Mouse (Mus musculus) liver, embryonic 14.5 days (tissue): Measurements from ENCODE around the gene Msmb. TPM values are rescaled to one million over a fixed set of nuclear protein-coding genes. Genes with fewer than 3 reads are reported as not detected.

Source experiments
- ATAC-seq: fragments of 200-750 bp; cut with Nextera tagmentation; 2 replicates; pipeline ENCODE4 v1.8.0; 2017; ENCODE audit warnings: moderate number of reproducible peaks, mild to moderate bottlenecking, moderate library complexity; ENCODE audit not compliant: insufficient read depth
- DNase-seq, 3 experiments: peaks; one replicate each; pipeline ENCODE4 v3.0.0-alpha.2; 2012 to 2013; ENCODE audit warnings: low read depth in 3 of 3, low spot score in 3 of 3
- H3K27ac ChIP-seq: fragments of 300-500 bp; sonication (generic); 2 replicates; pipeline ENCODE4 v1.5.1; 2014; ENCODE audit warnings: moderate library complexity, mild to moderate bottlenecking, control low read depth, inconsistent platforms
- H3K27me3 ChIP-seq: fragments of 300-500 bp; sonication (generic); 2 replicates; pipeline ENCODE4 v1.6.1; 2014; ENCODE audit warnings: mild to moderate bottlenecking, low read length, moderate library complexity; ENCODE audit not compliant: control insufficient read depth, insufficient read depth
- H3K36me3 ChIP-seq: fragments of 300-500 bp; sonication (generic); replicated peaks from 2 replicates; pipeline ENCODE4 v1.6.1; 2014; ENCODE audit warnings: low read depth; ENCODE audit not compliant: control insufficient read depth, insufficient read depth
- H3K4me1 ChIP-seq, 2 experiments: fragments of 200-500 bp in 1 of 2; fragments of 300-500 bp in 1 of 2; sonication (generic) in 1 of 2; replicated peaks; 2 replicates each; pipeline ENCODE4 v1.6.1; 2012 to 2014; ENCODE audit warnings: antibody characterized with exemption in 1 of 2, inconsistent platforms in 1 of 2, low read length in 1 of 2; ENCODE audit not compliant: control insufficient read depth in 2 of 2, insufficient read depth in 2 of 2
- H3K4me2 ChIP-seq: fragments of 300-500 bp; sonication (generic); 2 replicates; pipeline ENCODE4 v1.6.1; 2014; ENCODE audit warnings: low read depth, mild to moderate bottlenecking, control low read depth, moderate library complexity
- H3K4me3 ChIP-seq, 2 experiments: fragments of 200-500 bp in 1 of 2; fragments of 300-500 bp in 1 of 2; sonication (generic) in 1 of 2; 2 replicates each; pipeline ENCODE4 v1.5.1; 2012 to 2014; ENCODE audit warnings: low read depth in 2 of 2, low read length in 2 of 2, mild to moderate bottlenecking in 2 of 2, control low read depth in 1 of 2, inconsistent platforms in 1 of 2, moderate library complexity in 1 of 2; ENCODE audit not compliant: insufficient read depth in 1 of 2
- H3K9ac ChIP-seq: fragments of 300-500 bp; sonication (generic); replicated peaks from 2 replicates; pipeline ENCODE4 v1.6.1; 2014; ENCODE audit warnings: mild to moderate bottlenecking, control low read depth, moderate library complexity
- H3K9me3 ChIP-seq: fragments of 300-500 bp; sonication (generic); 2 replicates; pipeline ENCODE4 v1.6.1; 2016; ENCODE audit warnings: low read length, mixed read lengths; ENCODE audit not compliant: control insufficient read depth
- CTCF ChIP-seq: IDR thresholded peaks from 2 replicates; pipeline ENCODE4 v1.5.1; 2016; ENCODE audit warnings: antibody characterized with exemption, low read depth, control low read depth
- EP300 ChIP-seq: IDR thresholded peaks from 2 replicates; pipeline ENCODE4 v1.6.1; 2016; ENCODE audit warnings: antibody characterized with exemption, low read depth
- WGBS: fragments of 180-500 bp; shearing (Covaris S2); extraction: QIAGEN DNeasy Blood & Tissue Kit; methylation state at CpG from one replicate; pipeline ENCODE4 v1.1.7; 2014; ENCODE audit not compliant: insufficient replicate concordance; 5-methylcytosine and 5-hydroxymethylcytosine counted together
- polyA plus RNA-seq, 2 experiments: library from polyadenylated mRNA; depleted of rRNA in 1 of 2; stranded (reverse) in 1 of 2; unstranded in 1 of 2; fragments of >200 nt; fragmentation: Nextera tagmentation in 1 of 2; extraction: Ambion mirVana in 1 of 2; gene quantifications; 2 replicates each; pipeline versions ENCODE4 v1.2.1 to v1.2.3; 2012 to 2014

Msmb gene
- polyA plus RNA-seq, 2 experiments: 0.19 to 0.33 TPM

DNA sequence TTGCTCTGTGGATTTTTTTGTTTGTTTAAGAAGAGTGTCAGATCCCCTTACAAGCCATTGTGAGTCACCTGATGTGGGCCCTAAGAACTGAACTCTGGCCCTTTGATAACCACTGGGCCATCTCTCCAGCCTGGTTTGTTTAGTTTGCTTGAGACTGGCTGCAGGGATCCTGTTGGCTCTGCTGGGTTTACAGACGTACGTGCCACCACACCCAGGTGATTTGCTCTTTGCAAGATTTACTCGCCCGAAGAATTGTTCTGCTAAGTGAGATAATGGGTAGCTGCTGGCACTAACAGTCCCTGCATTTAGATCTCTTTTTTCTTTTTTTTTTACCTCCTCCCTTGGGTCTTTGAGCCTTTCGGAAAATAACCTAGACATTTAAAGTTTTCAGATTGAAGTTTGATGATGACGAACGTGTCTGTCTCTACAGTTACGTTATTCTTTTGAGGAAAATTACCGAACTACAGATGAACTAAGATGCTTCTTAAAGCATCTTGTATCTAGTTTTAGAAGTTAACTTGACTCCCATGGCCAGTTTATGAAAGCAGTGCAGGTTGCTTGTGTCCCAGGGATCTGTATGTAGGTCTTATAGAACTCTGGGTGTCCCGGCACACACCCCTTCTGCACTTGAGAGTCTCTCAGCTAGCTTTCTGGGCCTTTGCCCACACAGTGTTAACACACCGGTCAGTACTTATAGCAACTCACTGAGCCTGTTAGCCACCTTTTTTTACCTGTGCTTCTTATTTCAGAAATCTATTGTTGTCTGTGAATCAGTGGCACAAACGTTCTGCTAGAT, 19.5 kb downstream of the Msmb start:
- peaks cover 3% of the 10 kb centered on the region; the same call in 1 of the 2 replicates for H3K36me3 ChIP-seq
- H3K4me1 ChIP-seq: peaks cover 49 to 50% of the 10 kb centered on the region in 2 experiments
- peak overlapping the region; percentile 98 for H3K9ac ChIP-seq
- DNase-seq: peak; percentile 63 to 72 (median 66)
- TF ChIP-seq CTCF: no peak
- peak; percentile 67 for TF ChIP-seq EP300
- WGBS: 45% methylated on average over 12 of the region's 12 CpGs
- H3K4me3 ChIP-seq: peak overlapping the region; percentile 91 to 93
- H3K9me3 ChIP-seq: no peaks in the 10 kb centered on the region
- H3K27ac ChIP-seq: peak overlapping the region; percentile 92
- peak; percentile 12; the same call in 1 of the 2 replicates for ATAC-seq
- H3K27me3 ChIP-seq: no peaks in the 10 kb centered on the region
- H3K4me2 ChIP-seq: peak overlapping the region; percentile 74

GRCm38 (mm10) chr14:32162231-32162630, 20.4 kb downstream of the Msmb start:
- ATAC-seq: no peak
- peak overlapping the region in 1 of 2 experiments; percentile 21; a peak in 2 of 4 replicates for H3K4me3 ChIP-seq
- H3K4me1 ChIP-seq: peaks cover 57 to 58% of the 10 kb centered on the region in 2 experiments
- peak overlapping the region; percentile 92 for H3K27ac ChIP-seq
- WGBS: 80% methylated on average over 5 of the region's 5 CpGs
- peaks cover 5% of the 10 kb centered on the region for H3K36me3 ChIP-seq
- peak overlapping the region; percentile 74 for H3K4me2 ChIP-seq
- no peaks in the 10 kb centered on the region for H3K9me3 ChIP-seq
- TF ChIP-seq EP300: no peak
- TF ChIP-seq CTCF: no peak
- no peaks in the 10 kb centered on the region for H3K27me3 ChIP-seq
- DNase-seq: no peak
- H3K9ac ChIP-seq: no peak overlapping the region; the same call in 1 of the 2 replicates

DNA sequence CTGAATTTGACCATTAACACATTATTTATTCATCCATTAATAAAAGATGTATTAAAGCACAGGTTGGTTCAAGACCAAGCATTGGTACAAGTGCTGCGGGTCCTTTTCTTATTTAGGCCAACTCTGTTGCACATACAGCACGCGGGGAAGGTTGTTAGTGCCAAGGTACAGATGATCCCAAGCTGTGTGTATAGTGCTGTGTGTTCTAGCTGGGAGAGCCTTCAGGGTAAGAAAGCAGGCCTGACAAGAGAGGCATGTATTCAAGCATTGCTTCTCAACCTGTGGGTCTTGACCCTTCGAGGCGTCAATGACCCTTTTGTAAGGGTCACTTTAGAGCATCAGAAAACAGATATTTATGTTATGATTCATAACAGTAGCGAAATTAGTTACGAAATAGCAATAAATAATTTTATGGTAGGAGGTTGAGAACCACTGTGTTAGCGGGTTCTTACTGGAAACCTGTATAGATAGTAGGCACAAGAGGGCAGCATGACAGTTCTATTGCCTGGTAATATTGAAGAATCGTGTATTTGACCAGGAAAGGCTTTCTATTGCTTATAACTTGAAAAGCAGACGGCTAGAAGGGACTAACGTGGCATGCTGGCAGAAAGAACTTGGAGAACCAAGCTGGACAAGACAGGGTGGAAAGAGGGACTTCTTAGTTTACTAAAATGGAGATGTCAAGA, 21.5 kb downstream of the Msmb start:
- Histone ChIP-seq H3K9ac (0 out of 2 replicates have a peak overlapping the region, but pooled peaks have one; percentile 1), H3K4me1 (peaks cover 67 to 69% of the 10 kb centered on the region in 2 experiments), H3K36me3 (peaks cover 10% of the 10 kb centered on the region), H3K4me2 (peak overlapping the region; percentile 74), H3K27me3 (no peaks in the 10 kb centered on the region), H3K4me3 (no peak overlapping the region), H3K9me3 (no peaks in the 10 kb centered on the region), H3K27ac (peak overlapping the region; percentile 100)
- no peak for ATAC-seq
- TF ChIP-seq EP300: no peak
- TF ChIP-seq CTCF: no peak; the same call in 1 of the 2 replicates
- WGBS: 74% methylated on average over 11 of the region's 11 CpGs
- no peak for DNase-seq

GRCm38 (mm10) chr14:32164173-32165051, 22.6 kb downstream of the Msmb start:
- H3K27ac ChIP-seq: peak overlapping the region; percentile 100
- H3K9ac ChIP-seq: peak overlapping the region; percentile 88
- TF ChIP-seq CTCF: no peak
- no peak for TF ChIP-seq EP300
- H3K9me3 ChIP-seq: no peaks in the 10 kb centered on the region
- peak overlapping the region in 1 of 2 experiments; percentile 85; a peak in 2 of 4 replicates for H3K4me3 ChIP-seq
- WGBS: 48% methylated on average over 8 of the region's 8 CpGs
- peak overlapping the region; percentile 74 for H3K4me2 ChIP-seq
- DNase-seq: no peak
- no peaks in the 10 kb centered on the region for H3K27me3 ChIP-seq
- ATAC-seq: no peak
- peaks cover 11% of the 10 kb centered on the region for H3K36me3 ChIP-seq
- H3K4me1 ChIP-seq: peaks cover 68 to 72% of the 10 kb centered on the region in 2 experiments
